Mouse (Mus musculus): ENCODE data around the gene Cog6. TPM values are rescaled to one million over a fixed set of nuclear protein-coding genes. Genes with fewer than 3 reads are reported as not detected.

Cog6 gene
- polyA plus RNA-seq (2015; fragmentation: Nextera tagmentation; extraction: Ambion mirVana) = 45.8 and 50.6 TPM in 2 replicates

- WGBS = 5% methylated on average over 52 of the region's 53 CpGs
- Histone ChIP-seq H3K9ac (ENCODE audit: low read depth, low read length) (peak within 1 kb of the TSS; percentile 70), H3K4me2 (ENCODE audit: low read length) (peak within 1 kb of the TSS; percentile 72)
Measured at GRCm38 (mm10) chr3:53016436-53017340, at the start of gene Cog6. Gene Cog6 (minus strand): TSS chr3:53017237.

GRCm38 (mm10) chr3:53066095-53066372 lies 49.0 kb upstream of the Cog6 start:
- peaks cover 5% of the 10 kb centered on the region; the same call in 1 of the 2 replicates for H3K4me1 ChIP-seq (ENCODE audit: control insufficient read depth, insufficient read depth, low read depth, low read length)
- H3K27me3 ChIP-seq (replicated peaks; ENCODE audit: control insufficient read depth, insufficient read depth, low read length) = no peaks in the 10 kb centered on the region
- no peak overlapping the region for H3K27ac ChIP-seq (ENCODE audit: low read depth, low read length)
- ATAC-seq = 0 out of 2 replicates have a peak, but pooled peaks have one; percentile 11
- no peaks in the 10 kb centered on the region for H3K9me3 ChIP-seq (ENCODE audit: control insufficient read depth, low read length)
- H3K36me3 ChIP-seq (ENCODE audit: control insufficient read depth, insufficient read depth, low read length) = no peaks in the 10 kb centered on the region
- no peak overlapping the region for H3K4me3 ChIP-seq (ENCODE audit: low read length)
- no peak overlapping the region for H3K9ac ChIP-seq (ENCODE audit: low read depth, low read length)
- no peak overlapping the region for H3K4me2 ChIP-seq (ENCODE audit: low read length)
- WGBS = 80% methylated on average over 4 of the region's 4 CpGs

More at GRCm38 (mm10) chr3:53016436-53017340, at the start of gene Cog6:
- Histone ChIP-seq H3K27me3 (replicated peaks; ENCODE audit: control insufficient read depth, insufficient read depth, low read length) (no peaks in the 10 kb centered on the region), H3K4me1 (ENCODE audit: control insufficient read depth, insufficient read depth, low read depth, low read length) (peaks cover 5% of the 10 kb centered on the region), H3K9me3 (ENCODE audit: control insufficient read depth, low read length) (no peaks in the 10 kb centered on the region), H3K4me3 (ENCODE audit: low read length) (peak within 1 kb of the TSS; percentile 51), H3K36me3 (ENCODE audit: control insufficient read depth, insufficient read depth, low read length) (peaks cover 13% of the 10 kb centered on the region), H3K27ac (ENCODE audit: low read depth, low read length) (peak within 1 kb of the TSS; percentile 58)
- peak; percentile 96 for ATAC-seq

- no peak overlapping the region for H3K4me3 ChIP-seq (ENCODE audit: low read length)
- H3K27ac ChIP-seq (ENCODE audit: low read depth, low read length) = no peak overlapping the region
- H3K27me3 ChIP-seq (replicated peaks; ENCODE audit: control insufficient read depth, insufficient read depth, low read length) = no peaks in the 10 kb centered on the region
- no peaks in the 10 kb centered on the region for H3K36me3 ChIP-seq (ENCODE audit: control insufficient read depth, insufficient read depth, low read length)
- WGBS = 72% methylated on average over 13 of the region's 13 CpGs
- no peaks in the 10 kb centered on the region for H3K9me3 ChIP-seq (ENCODE audit: control insufficient read depth, low read length)
- no peak overlapping the region for H3K9ac ChIP-seq (ENCODE audit: low read depth, low read length)
- ATAC-seq = 0 out of 2 replicates have a peak, but pooled peaks have one; percentile 20
- H3K4me1 ChIP-seq (ENCODE audit: control insufficient read depth, insufficient read depth, low read depth, low read length) = peaks cover 5% of the 10 kb centered on the region; the same call in 1 of the 2 replicates
- no peak overlapping the region for H3K4me2 ChIP-seq (ENCODE audit: low read length)
Measured at GRCm38 (mm10) chr3:53065267-53066094, 48.4 kb upstream of the Cog6 start.

GRCm38 (mm10) chr3:53063423-53064147 lies 46.5 kb upstream of the Cog6 start:
- peaks cover 7% of the 10 kb centered on the region; the same call in 1 of the 2 replicates for H3K4me1 ChIP-seq (ENCODE audit: control insufficient read depth, insufficient read depth, low read depth, low read length)
- H3K9me3 ChIP-seq (ENCODE audit: control insufficient read depth, low read length) = no peaks in the 10 kb centered on the region
- no peak overlapping the region for H3K4me3 ChIP-seq (ENCODE audit: low read length)
- H3K27ac ChIP-seq (ENCODE audit: low read depth, low read length) = no peak overlapping the region; the same call in 1 of the 2 replicates
- no peak overlapping the region for H3K9ac ChIP-seq (ENCODE audit: low read depth, low read length)
- H3K27me3 ChIP-seq (replicated peaks; ENCODE audit: control insufficient read depth, insufficient read depth, low read length) = no peaks in the 10 kb centered on the region
- ATAC-seq = no peak
- WGBS = 52% methylated on average over 13 of the region's 13 CpGs
- no peak overlapping the region for H3K4me2 ChIP-seq (ENCODE audit: low read length)
- no peaks in the 10 kb centered on the region for H3K36me3 ChIP-seq (ENCODE audit: control insufficient read depth, insufficient read depth, low read length)

- ATAC-seq = no peak
- Histone ChIP-seq H3K4me1 (ENCODE audit: control insufficient read depth, insufficient read depth, low read depth, low read length) (peaks cover 7% of the 10 kb centered on the region; the same call in 1 of the 2 replicates), H3K4me3 (ENCODE audit: low read length) (no peak overlapping the region), H3K36me3 (ENCODE audit: control insufficient read depth, insufficient read depth, low read length) (no peaks in the 10 kb centered on the region), H3K4me2 (ENCODE audit: low read length) (no peak overlapping the region), H3K9ac (ENCODE audit: low read depth, low read length) (no peak overlapping the region), H3K9me3 (ENCODE audit: control insufficient read depth, low read length) (no peaks in the 10 kb centered on the region), H3K27ac (ENCODE audit: low read depth, low read length) (no peak overlapping the region), H3K27me3 (replicated peaks; ENCODE audit: control insufficient read depth, insufficient read depth, low read length) (no peaks in the 10 kb centered on the region)
- WGBS = 86% methylated on average over 2 of the region's 2 CpGs
Measured at GRCm38 (mm10) chr3:53059959-53060358, 42.9 kb upstream of the Cog6 start.

GRCm38 (mm10) chr3:53056430-53056829 lies 39.4 kb upstream of the Cog6 start:
- Histone ChIP-seq H3K4me2 (ENCODE audit: low read length) (no peak overlapping the region), H3K4me3 (ENCODE audit: low read length) (no peak overlapping the region), H3K9me3 (ENCODE audit: control insufficient read depth, low read length) (no peaks in the 10 kb centered on the region), H3K36me3 (ENCODE audit: control insufficient read depth, insufficient read depth, low read length) (no peaks in the 10 kb centered on the region), H3K27ac (ENCODE audit: low read depth, low read length) (no peak overlapping the region), H3K9ac (ENCODE audit: low read depth, low read length) (no peak overlapping the region), H3K27me3 (replicated peaks; ENCODE audit: control insufficient read depth, insufficient read depth, low read length) (no peaks in the 10 kb centered on the region), H3K4me1 (ENCODE audit: control insufficient read depth, insufficient read depth, low read depth, low read length) (peaks cover 2% of the 10 kb centered on the region; the same call in 1 of the 2 replicates)
- WGBS = 95% methylated on average over 10 of the region's 10 CpGs
- no peak for ATAC-seq

- no peak overlapping the region for H3K27ac ChIP-seq (ENCODE audit: low read depth, low read length)
- H3K4me1 ChIP-seq (ENCODE audit: control insufficient read depth, insufficient read depth, low read depth, low read length) = no peaks in the 10 kb centered on the region
- ATAC-seq = no peak
- no peaks in the 10 kb centered on the region for H3K27me3 ChIP-seq (replicated peaks; ENCODE audit: control insufficient read depth, insufficient read depth, low read length)
- H3K9ac ChIP-seq (ENCODE audit: low read depth, low read length) = no peak overlapping the region
- 18% methylated on average over 8 of the region's 8 CpGs for WGBS
- no peaks in the 10 kb centered on the region for H3K9me3 ChIP-seq (ENCODE audit: control insufficient read depth, low read length)
- no peaks in the 10 kb centered on the region for H3K36me3 ChIP-seq (ENCODE audit: control insufficient read depth, insufficient read depth, low read length)
- H3K4me2 ChIP-seq (ENCODE audit: low read length) = 0 out of 2 replicates have a peak overlapping the region, but pooled peaks have one; percentile 1
- no peak overlapping the region for H3K4me3 ChIP-seq (ENCODE audit: low read length)
Measured at GRCm38 (mm10) chr3:53052385-53052784, 35.3 kb upstream of the Cog6 start.

- WGBS = 70% methylated on average over 6 of the region's 6 CpGs
- ATAC-seq = no peak
- no peak overlapping the region for H3K4me3 ChIP-seq (ENCODE audit: low read length)
- no peaks in the 10 kb centered on the region for H3K9me3 ChIP-seq (ENCODE audit: control insufficient read depth, low read length)
- peaks cover 6% of the 10 kb centered on the region for H3K4me1 ChIP-seq (ENCODE audit: control insufficient read depth, insufficient read depth, low read depth, low read length)
- no peaks in the 10 kb centered on the region for H3K36me3 ChIP-seq (ENCODE audit: control insufficient read depth, insufficient read depth, low read length)
- no peaks in the 10 kb centered on the region for H3K27me3 ChIP-seq (replicated peaks; ENCODE audit: control insufficient read depth, insufficient read depth, low read length)
- no peak overlapping the region for H3K9ac ChIP-seq (ENCODE audit: low read depth, low read length)
- H3K4me2 ChIP-seq (ENCODE audit: low read length) = peak overlapping the region; percentile 12
- no peak overlapping the region for H3K27ac ChIP-seq (ENCODE audit: low read depth, low read length)
Measured at GRCm38 (mm10) chr3:53046371-53046770, 29.3 kb upstream of the Cog6 start.
